Mouse (Mus musculus) Patski (cell line): ENCODE results near the gene Tm9sf2. TPM values are rescaled to one million over a fixed set of nuclear protein-coding genes. Genes with fewer than 3 reads are reported as not detected.
A peak's percentile ranks its signal among the peaks of the same experiment; 100 is the strongest.
"Not testable (repeated sequence)": the region's sequence is repeated elsewhere in the genome, so short reads cannot be mapped to it uniquely, and the experiment has no call there.

Experiments
- ATAC-seq: fragments of 100-300 bp; one replicate; pipeline ENCODE4 v1.8.0; 2021
- CTCF ChIA-PET: fragments of 350-600 bp; sonication (Branson Sonifier 250); formaldehyde crosslinking; loops from one replicate; lab custom pipeline; 2022; ENCODE audit warnings: inconsistent platforms; lab: Charles Lee
- POLR2A ChIA-PET: fragments of 350-600 bp; sonication (Branson Sonifier 250); formaldehyde crosslinking; loops from one replicate; lab custom pipeline; 2022; ENCODE audit warnings: antibody characterized with exemption, inconsistent platforms; lab: Charles Lee
- DNase-seq: peaks from one replicate; pipeline ENCODE4 v3.0.0-alpha.2; 2011; ENCODE audit warnings: low read depth, low spot score
- H3K27me3 ChIP-seq: fragments of 371-371 bp; one replicate; pipeline ENCODE4 v1.5.1; 2021
- CTCF ChIP-seq: fragments of 100-300 bp; IDR thresholded peaks from one replicate; pipeline ENCODE4 v1.5.1; 2021
- in situ Hi-C: fragments of 300-500 bp; cut with MboI; formaldehyde crosslinking; loops from 3 replicates; pipeline ENCODE4 v1.11.1; 2018; ENCODE audit warnings: low pct_unique_long_range_greater_than_20kb, mixed read lengths
- polyA plus RNA-seq: library from polyadenylated mRNA; unstranded; gene quantifications from one replicate; pipeline ENCODE4 v1.2.3, GENCODE M21; 2021

Gene Tm9sf2
- polyA plus RNA-seq: 181 TPM

GRCm38 (mm10) chr14:122106822-122107468, at the start of gene Tm9sf2:
Gene Tm9sf2 (plus strand): TSS chr14:122107038.
- no peaks in the 10 kb centered on the region for H3K27me3 ChIP-seq
- TF ChIP-seq CTCF: no peak
- POLR2A ChIA-PET: interaction anchor here (1.0 kb wide), 1 partner anchor 39 kb away, joined by 3 read pairs; no protein-coding TSS in a partner anchor
- CTCF ChIA-PET: interaction anchor here (1.0 to 2.1 kb wide), 5 partner anchors 10 to 46 kb away, joined by 3 to 8 read pairs (median 5); no protein-coding TSS in a partner anchor
- in situ Hi-C loops: loop anchor here (25.0 kb wide), 1 partner anchor 1620 kb away; the partner anchor contains the start of gene Rap2a
- DNase-seq (peak; percentile 47), ATAC-seq (peak; percentile 76)

GRCm38 (mm10) chr14:122057941-122058346, 48.9 kb upstream of the Tm9sf2 start:
- in situ Hi-C loops: no loop called here
- CTCF ChIA-PET: no interaction called here
- TF ChIP-seq CTCF: no peak
- ATAC-seq: no peak
- no peak for DNase-seq
- no peaks in the 10 kb centered on the region for H3K27me3 ChIP-seq
- POLR2A ChIA-PET: no interaction called here

GRCm38 (mm10) chr14:122060642-122061041, 46.2 kb upstream of the Tm9sf2 start:
- DNase-seq (peak; percentile 30), ATAC-seq (peak; percentile 72)
- in situ Hi-C loops: loop anchor here (5.0 kb wide), 2 partner anchors 128 to 193 kb away; no protein-coding TSS in a partner anchor
- no peaks in the 10 kb centered on the region for H3K27me3 ChIP-seq
- TF ChIP-seq CTCF: peak; percentile 92
- ChIA-PET POLR2A (interaction anchor here (1.2 kb wide), 1 partner anchor 132 kb away, joined by 3 read pairs; no protein-coding TSS in a partner anchor), CTCF (interaction anchor here (0.7 to 5.6 kb wide), 16 partner anchors 9 to 195 kb away, joined by 3 to 51 read pairs (median 4); no protein-coding TSS in a partner anchor)

GRCm38 (mm10) chr14:122061376-122061775, 45.5 kb upstream of the Tm9sf2 start:
- ATAC-seq (peak; percentile 68), DNase-seq (peak; percentile 64)
- in situ Hi-C loops: loop anchor here (5.0 kb wide), 2 partner anchors 129 to 194 kb away; no protein-coding TSS in a partner anchor
- no peak for TF ChIP-seq CTCF
- ChIA-PET CTCF (interaction anchor here (0.7 to 5.6 kb wide), 17 partner anchors 8 to 196 kb away, joined by 3 to 51 read pairs (median 4); no protein-coding TSS in a partner anchor), POLR2A (interaction anchor here (0.7 to 1.2 kb wide), 2 partner anchors 133 to 482 kb away, joined by 3 read pairs; no protein-coding TSS in a partner anchor)
- no peaks in the 10 kb centered on the region for H3K27me3 ChIP-seq

GRCm38 (mm10) chr14:122062411-122063090, 44.3 kb upstream of the Tm9sf2 start:
- ChIA-PET POLR2A (no interaction called here), CTCF (interaction anchor here (1.1 to 5.6 kb wide), 6 partner anchors 38 to 140 kb away, joined by 3 to 51 read pairs (median 7); no protein-coding TSS in a partner anchor)
- in situ Hi-C loops: loop anchor here (5.0 kb wide), 2 partner anchors 130 to 195 kb away; no protein-coding TSS in a partner anchor
- peak; percentile 26 for TF ChIP-seq CTCF
- no peak for DNase-seq
- ATAC-seq: no peak
- no peaks in the 10 kb centered on the region for H3K27me3 ChIP-seq

- TF ChIP-seq CTCF: no peak
- ChIA-PET CTCF (interaction anchor here (1.0 to 5.6 kb wide), 8 partner anchors 13 to 157 kb away, joined by 3 to 51 read pairs (median 4); no protein-coding TSS in a partner anchor), POLR2A (no interaction called here)
- in situ Hi-C loops: loop anchor here (5.0 kb wide), 2 partner anchors 131 to 196 kb away; no protein-coding TSS in a partner anchor
- DNase-seq: no peak
- ATAC-seq: no peak
- H3K27me3 ChIP-seq: no peaks in the 10 kb centered on the region
These were observed 43.2 kb upstream of the Tm9sf2 start for GRCm38 (mm10) chr14:122063599-122063998.

GRCm38 (mm10) chr14:122064519-122064918, 42.3 kb upstream of the Tm9sf2 start:
- H3K27me3 ChIP-seq: no peaks in the 10 kb centered on the region
- ChIA-PET POLR2A (no interaction called here), CTCF (interaction anchor here (1.0 to 2.8 kb wide), 9 partner anchors 12 to 156 kb away, joined by 3 to 22 read pairs (median 4); no protein-coding TSS in a partner anchor)
- peak; percentile 90 for TF ChIP-seq CTCF
- in situ Hi-C loops: loop anchor here (5.0 kb wide), 2 partner anchors 132 to 197 kb away; no protein-coding TSS in a partner anchor
- DNase-seq (no peak), ATAC-seq (peak; percentile 28)

GRCm38 (mm10) chr14:122066243-122066642, 40.6 kb upstream of the Tm9sf2 start:
- no peaks in the 10 kb centered on the region for H3K27me3 ChIP-seq
- in situ Hi-C loops: loop anchor here (5.0 kb wide), 1 partner anchor 36 kb away; no protein-coding TSS in a partner anchor
- TF ChIP-seq CTCF: no peak
- ChIA-PET CTCF (interaction anchor here (1.1 kb wide), 1 partner anchor 16 kb away, joined by 3 read pairs; no protein-coding TSS in a partner anchor), POLR2A (no interaction called here)
- no peak for ATAC-seq
- DNase-seq: no peak

GRCm38 (mm10) chr14:122068036-122068435, 38.8 kb upstream of the Tm9sf2 start:
- POLR2A ChIA-PET: interaction anchor here (0.6 kb wide), 1 partner anchor 39 kb away, joined by 3 read pairs; no protein-coding TSS in a partner anchor
- CTCF ChIA-PET, ATAC-seq, H3K27me3 ChIP-seq, DNase-seq: not testable (repeated sequence)
- in situ Hi-C loops: loop anchor here (5.0 kb wide), 1 partner anchor 34 kb away; no protein-coding TSS in a partner anchor
